Mouse (Mus musculus) stomach, embryonic 16.5 days (tissue): ENCODE data around the gene Cers5. TPM values are rescaled to one million over a fixed set of nuclear protein-coding genes. Genes with fewer than 3 reads are reported as not detected.

ENCODE experiments used
- ATAC-seq: fragments of 200-750 bp; cut with Nextera tagmentation; 2 replicates; pipeline ENCODE4 v1.8.0; 2017; ENCODE audit warnings: moderate number of reproducible peaks, moderate TSS enrichment; ENCODE audit not compliant: insufficient read depth, low FRiP score
- H3K27ac ChIP-seq: fragments of 300-500 bp; sonication (generic); 2 replicates; pipeline ENCODE4 v1.5.1; 2014; ENCODE audit warnings: low read length
- H3K27me3 ChIP-seq: fragments of 300-500 bp; sonication (generic); 2 replicates; pipeline ENCODE4 v1.6.1; 2014; ENCODE audit warnings: low read length, control low read depth, mixed read lengths; ENCODE audit not compliant: control insufficient read depth, insufficient read depth
- H3K36me3 ChIP-seq: fragments of 300-500 bp; sonication (generic); 2 replicates; pipeline ENCODE4 v1.6.1; 2014; ENCODE audit warnings: low read length; ENCODE audit not compliant: control insufficient read depth, insufficient read depth
- H3K4me1 ChIP-seq: fragments of 300-500 bp; sonication (generic); 2 replicates; pipeline ENCODE4 v1.6.1; 2014; ENCODE audit warnings: low read length, control low read depth, mixed read lengths; ENCODE audit not compliant: control insufficient read depth, insufficient read depth
- H3K4me2 ChIP-seq: fragments of 300-500 bp; sonication (generic); 2 replicates; pipeline ENCODE4 v1.6.1; 2014; ENCODE audit warnings: low read depth, low read length, mixed read lengths
- H3K4me3 ChIP-seq: fragments of 300-500 bp; sonication (generic); replicated peaks from 2 replicates; pipeline ENCODE4 v1.5.1; 2014; ENCODE audit warnings: mild to moderate bottlenecking, low read length
- H3K9ac ChIP-seq: fragments of 300-500 bp; sonication (generic); 2 replicates; pipeline ENCODE4 v1.6.1; 2014; ENCODE audit warnings: low read length
- H3K9me3 ChIP-seq: fragments of 300-500 bp; sonication (generic); replicated peaks from 2 replicates; pipeline ENCODE4 v1.6.1; 2016; ENCODE audit warnings: low read length, control low read depth; ENCODE audit not compliant: control insufficient read depth
- WGBS: fragments of 180-500 bp; shearing (Covaris S2); extraction: QIAGEN DNeasy Blood & Tissue Kit; methylation state at CpG from one replicate; pipeline ENCODE4 v1.1.7; 2014; 5-methylcytosine and 5-hydroxymethylcytosine counted together
- polyA plus RNA-seq: library from polyadenylated mRNA; unstranded; fragments of >200 nt; fragmentation: Nextera tagmentation; extraction: Ambion mirVana; gene quantifications from 2 replicates; pipeline ENCODE4 v1.2.1, GENCODE M21; 2015

Gene Cers5
- polyA plus RNA-seq, 1 experiment from 2014 or later = 62.1 TPM

GRCm38 (mm10) chr15:99716814-99717213 is 55.9 kb downstream of the Cers5 start:
- no peaks in the 10 kb centered on the region for H3K4me1 ChIP-seq
- 85% methylated on average over 12 of the region's 12 CpGs for WGBS

GRCm38 (mm10) chr15:99715982-99716746 is 56.5 kb downstream of the Cers5 start:
- no peaks in the 10 kb centered on the region for H3K4me1 ChIP-seq

More at GRCm38 (mm10) chr15:99716814-99717213, 55.9 kb downstream of the Cers5 start:
- ATAC-seq = no peak
- Histone ChIP-seq H3K4me2 (no peak overlapping the region), H3K9me3 (no peaks in the 10 kb centered on the region), H3K27me3 (no peaks in the 10 kb centered on the region), H3K4me3 (no peak overlapping the region), H3K27ac (no peak overlapping the region), H3K36me3 (0 out of 2 replicates have a peak, but pooled peaks cover 13% of the 10 kb centered on the region), H3K9ac (no peak overlapping the region; the same call in 1 of the 2 replicates)

GRCm38 (mm10) chr15:99715361-99715865 is 57.3 kb downstream of the Cers5 start:
- H3K27me3 ChIP-seq = no peaks in the 10 kb centered on the region
- no peak overlapping the region for H3K4me3 ChIP-seq
- H3K27ac ChIP-seq = no peak overlapping the region
- H3K36me3 ChIP-seq = 0 out of 2 replicates have a peak, but pooled peaks cover 14% of the 10 kb centered on the region
- no peak overlapping the region for H3K9ac ChIP-seq
- no peak overlapping the region for H3K4me2 ChIP-seq
- 76% methylated on average over 13 of the region's 13 CpGs for WGBS
- no peaks in the 10 kb centered on the region for H3K9me3 ChIP-seq
- no peak for ATAC-seq
- H3K4me1 ChIP-seq = no peaks in the 10 kb centered on the region

More at GRCm38 (mm10) chr15:99715982-99716746, 56.5 kb downstream of the Cers5 start:
- no peak overlapping the region for H3K4me2 ChIP-seq
- H3K9ac ChIP-seq = no peak overlapping the region
- 61% methylated on average over 11 of the region's 11 CpGs for WGBS
- H3K27ac ChIP-seq = no peak overlapping the region
- H3K27me3 ChIP-seq = no peaks in the 10 kb centered on the region
- 0 out of 2 replicates have a peak, but pooled peaks cover 14% of the 10 kb centered on the region for H3K36me3 ChIP-seq
- no peak for ATAC-seq
- no peaks in the 10 kb centered on the region for H3K9me3 ChIP-seq
- no peak overlapping the region for H3K4me3 ChIP-seq

- Histone ChIP-seq H3K4me2 (no peak overlapping the region), H3K4me1 (no peaks in the 10 kb centered on the region), H3K27me3 (no peaks in the 10 kb centered on the region), H3K9me3 (no peaks in the 10 kb centered on the region), H3K4me3 (no peak overlapping the region), H3K36me3 (0 out of 2 replicates have a peak, but pooled peaks cover 14% of the 10 kb centered on the region), H3K27ac (no peak overlapping the region), H3K9ac (no peak overlapping the region)
- WGBS = 60% methylated on average over 7 of the region's 7 CpGs
- ATAC-seq = no peak
Observed at GRCm38 (mm10) chr15:99714858-99715257, 57.8 kb downstream of the Cers5 start.

- H3K36me3 ChIP-seq = peaks cover 18% of the 10 kb centered on the region; the same call in 1 of the 2 replicates
- H3K27me3 ChIP-seq = no peaks in the 10 kb centered on the region
- H3K4me1 ChIP-seq = no peaks in the 10 kb centered on the region
- H3K9ac ChIP-seq = no peak overlapping the region
- no peaks in the 10 kb centered on the region for H3K9me3 ChIP-seq
- WGBS = 73% methylated on average over 4 of the region's 4 CpGs
- no peak for ATAC-seq
- no peak overlapping the region for H3K4me2 ChIP-seq
- no peak overlapping the region for H3K4me3 ChIP-seq
- no peak overlapping the region; the same call in 1 of the 2 replicates for H3K27ac ChIP-seq
Observed at GRCm38 (mm10) chr15:99714206-99714605, 58.5 kb downstream of the Cers5 start.

GRCm38 (mm10) chr15:99713569-99713968 is 59.1 kb downstream of the Cers5 start:
- Histone ChIP-seq H3K36me3 (peaks cover 21% of the 10 kb centered on the region; the same call in 1 of the 2 replicates), H3K9ac (no peak overlapping the region), H3K4me1 (no peaks in the 10 kb centered on the region), H3K9me3 (no peaks in the 10 kb centered on the region), H3K27me3 (no peaks in the 10 kb centered on the region), H3K4me3 (no peak overlapping the region), H3K4me2 (no peak overlapping the region), H3K27ac (no peak overlapping the region)
- WGBS = 84% methylated on average over 3 of the region's 3 CpGs
- ATAC-seq = no peak

- 64% methylated on average over 13 of the region's 13 CpGs for WGBS
- no peak overlapping the region for H3K4me2 ChIP-seq
- no peak overlapping the region for H3K4me3 ChIP-seq
- peaks cover 24% of the 10 kb centered on the region; the same call in 1 of the 2 replicates for H3K36me3 ChIP-seq
- no peak overlapping the region for H3K9ac ChIP-seq
- H3K4me1 ChIP-seq = no peaks in the 10 kb centered on the region
- no peaks in the 10 kb centered on the region for H3K9me3 ChIP-seq
- H3K27me3 ChIP-seq = no peaks in the 10 kb centered on the region
- no peak; the same call in 1 of the 2 replicates for ATAC-seq
- H3K27ac ChIP-seq = no peak overlapping the region
Observed at GRCm38 (mm10) chr15:99712666-99713559, 59.8 kb downstream of the Cers5 start.

GRCm38 (mm10) chr15:99711491-99711890 is 61.2 kb downstream of the Cers5 start:
- 63% methylated on average over 3 of the region's 3 CpGs for WGBS
- no peak for ATAC-seq

More at GRCm38 (mm10) chr15:99711491-99711890, 61.2 kb downstream of the Cers5 start:
- Histone ChIP-seq H3K4me1 (no peaks in the 10 kb centered on the region), H3K9me3 (no peaks in the 10 kb centered on the region), H3K27ac (no peak overlapping the region), H3K4me3 (no peak overlapping the region), H3K36me3 (peaks cover 33% of the 10 kb centered on the region), H3K9ac (no peak overlapping the region), H3K27me3 (no peaks in the 10 kb centered on the region), H3K4me2 (no peak overlapping the region)
